Mouse (Mus musculus) activated CD4-positive, CD25-positive, alpha-beta regulatory T cell, adult 9 weeks (primary cell): ENCODE results near the gene Stk11. TPM values are rescaled to one million over a fixed set of nuclear protein-coding genes. Genes with fewer than 3 reads are reported as not detected.

Experiments used
- polyA plus RNA-seq: library from polyadenylated mRNA; unstranded; fragments of 100-300 nt; shearing (Covaris generic); gene quantifications from one replicate; pipeline ENCODE4 v1.2.1, GENCODE M21; 2017

The Stk11 gene
- 13.7 TPM for polyA plus RNA-seq

DNA sequence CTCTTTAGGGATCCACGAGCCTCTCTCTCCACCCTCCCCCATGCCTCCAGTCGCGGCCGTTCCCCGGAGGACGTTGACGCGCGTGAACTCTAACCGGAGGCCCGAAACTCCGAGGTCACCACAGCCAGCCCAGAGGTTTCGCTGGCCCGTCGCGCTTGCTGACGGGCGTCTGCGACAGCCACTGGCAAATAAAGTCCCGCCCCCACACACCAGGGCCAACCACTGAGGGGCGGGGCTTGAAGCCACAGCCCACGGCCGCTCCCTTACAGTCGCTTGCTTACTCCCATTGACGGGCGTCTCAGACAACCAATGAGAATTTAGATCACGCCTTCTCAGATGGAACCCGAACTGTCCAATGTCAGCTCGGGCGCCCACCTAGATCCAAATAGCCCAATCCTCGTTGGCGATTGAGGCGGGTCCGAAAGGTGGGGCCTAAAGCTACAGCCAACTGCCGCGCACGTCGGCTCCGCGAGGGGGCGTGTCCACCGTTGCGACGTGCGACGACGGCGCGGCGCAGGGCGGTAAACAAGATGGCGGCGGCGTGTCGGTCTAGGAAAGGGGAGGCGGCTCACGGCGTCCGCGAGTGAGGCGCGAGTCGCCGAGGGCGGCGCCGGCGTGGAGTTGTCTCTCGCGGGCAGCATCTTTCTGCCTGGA, at the start of gene Stk11:
TSS of gene Stk11 (plus strand) at position 514 of the 654 bp plus-strand sequence.

DNA sequence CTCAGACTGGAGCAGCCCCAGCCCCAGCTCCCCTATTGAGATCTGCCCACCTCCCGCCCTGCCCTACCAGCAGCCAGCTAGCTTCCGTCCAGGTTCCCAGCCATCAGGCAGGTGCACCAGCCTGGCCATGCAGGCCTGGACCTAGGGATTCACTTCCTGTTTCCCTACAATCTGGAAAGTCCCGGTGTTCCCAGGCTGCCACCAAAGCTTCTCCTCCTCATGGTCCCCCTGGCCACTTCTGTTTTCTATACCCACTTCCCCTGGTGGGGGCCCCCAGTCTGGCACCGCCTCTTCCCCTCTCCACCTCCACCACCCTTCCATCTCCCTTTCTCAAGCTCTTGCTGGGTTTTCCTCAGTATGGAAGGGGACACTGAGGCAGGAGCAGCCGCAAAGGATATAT, 10.1 kb upstream of the Stk11 start, which contains the start of gene Sbno2:
TSS of gene Sbno2 (minus strand) at position 112 of the 400 bp plus-strand sequence.

DNA sequence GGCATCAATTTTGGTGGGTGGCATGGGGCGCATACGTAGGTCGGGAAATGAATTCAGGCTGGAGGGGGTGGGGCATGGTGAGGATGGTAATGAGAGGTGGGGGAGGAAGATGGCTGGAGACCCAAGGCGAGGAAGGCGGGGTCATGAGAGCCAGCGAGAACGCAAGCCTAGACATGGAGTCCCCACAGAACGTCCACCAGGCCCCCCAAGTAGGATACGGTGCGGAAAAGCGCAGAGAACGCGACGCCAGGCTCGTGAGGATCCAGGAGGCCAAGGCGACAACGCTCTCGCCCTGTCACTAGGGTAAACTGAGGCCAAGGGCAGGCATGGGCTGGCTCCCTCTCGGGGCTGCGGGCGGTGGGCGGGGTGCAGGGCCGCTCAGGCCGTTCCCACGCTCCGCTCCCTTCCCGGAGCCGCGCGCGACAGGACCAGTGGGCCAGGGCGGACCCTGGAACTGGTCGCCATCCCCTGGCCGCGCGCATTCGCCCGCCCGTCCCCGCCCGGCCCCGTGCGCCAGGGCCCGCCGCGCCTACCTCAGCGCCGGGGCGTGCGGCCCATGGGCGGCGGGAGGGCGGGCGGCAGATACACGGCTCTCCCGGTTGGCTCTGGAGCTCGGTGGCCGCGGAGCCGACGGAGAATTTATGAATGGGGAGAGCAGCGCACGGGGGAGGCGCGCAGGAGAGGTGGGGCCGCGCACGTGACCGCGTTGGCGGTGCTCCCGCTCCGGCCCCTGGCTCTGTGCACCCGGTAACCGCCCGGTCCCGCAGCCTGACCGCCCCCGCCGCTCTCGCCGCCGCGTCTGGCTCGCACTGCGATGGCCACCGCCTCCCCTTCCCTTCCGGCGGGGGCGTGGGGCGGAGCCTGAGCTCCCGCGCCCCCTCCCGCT, 23.2 kb downstream of the Stk11 start, which contains the start of gene Atp5d:
TSS of gene Atp5d (plus strand) at position 80 of the 886 bp plus-strand sequence.

DNA sequence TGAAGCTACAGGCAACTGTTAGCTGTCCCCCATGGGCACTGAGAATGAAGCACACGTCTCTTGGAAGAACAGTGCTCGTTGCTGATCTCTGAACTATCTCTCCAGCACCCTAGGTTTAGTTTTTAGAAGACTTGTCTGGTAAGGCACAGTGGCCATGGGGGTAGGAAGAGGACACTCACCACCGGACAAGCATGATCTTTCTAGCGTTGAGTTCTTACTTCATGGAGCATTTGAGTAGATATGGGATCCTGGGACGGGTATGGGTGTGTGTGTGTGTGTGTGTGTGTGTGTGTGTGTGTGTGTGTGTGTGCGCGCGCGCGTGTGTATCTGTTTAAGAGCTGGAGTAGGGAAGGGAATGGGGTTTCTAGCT, 25.0 kb downstream of the Stk11 start, which contains the start of gene Cbarp:
TSS of gene Cbarp (minus strand) at position 170 of the 370 bp plus-strand sequence.

DNA sequence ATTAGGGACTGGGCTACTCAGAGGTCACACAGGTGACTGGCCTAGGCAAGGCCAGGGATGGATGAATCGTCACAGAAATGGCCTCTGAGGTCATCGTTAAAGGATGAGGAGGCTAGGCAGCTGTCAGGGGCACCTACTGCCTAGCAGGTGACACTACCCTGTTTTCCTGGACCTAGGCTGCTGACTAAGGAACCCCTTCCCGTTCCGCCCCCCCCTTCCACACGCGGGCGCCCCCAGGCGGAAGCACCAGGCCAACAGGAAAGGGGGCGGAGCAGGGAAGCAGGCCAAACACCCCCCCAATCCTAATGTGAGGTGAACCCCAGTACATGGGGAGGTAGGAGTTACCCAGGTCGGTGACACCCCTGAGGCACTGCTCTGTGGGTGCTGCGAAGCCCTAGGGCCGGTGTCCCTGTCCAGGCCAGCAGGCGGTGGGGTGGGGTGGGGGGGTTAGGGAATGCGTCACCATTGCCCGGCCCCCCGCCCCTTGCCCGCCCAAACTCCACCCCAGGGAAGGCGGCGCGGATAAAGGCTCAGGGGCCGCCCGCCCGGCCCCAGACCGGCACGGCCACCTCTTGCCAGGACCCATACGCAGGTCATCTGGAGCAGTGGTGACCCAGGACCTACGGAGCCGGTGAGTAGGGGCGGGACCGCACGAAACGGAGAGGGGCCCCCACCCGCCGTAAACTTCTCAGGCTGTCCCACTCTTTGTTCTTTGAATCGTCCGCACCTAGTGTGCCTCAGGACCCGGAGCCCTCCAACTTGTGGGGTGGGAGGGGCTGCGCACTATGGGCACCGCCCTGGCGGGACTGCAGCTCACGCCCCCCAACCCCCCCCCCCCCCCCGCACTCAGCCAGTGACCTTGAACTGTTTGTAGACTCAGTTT, 32.4 kb downstream of the Stk11 start, which contains the start of gene Midn:
TSS of gene Midn (plus strand) at position 554 of the 883 bp plus-strand sequence.

DNA sequence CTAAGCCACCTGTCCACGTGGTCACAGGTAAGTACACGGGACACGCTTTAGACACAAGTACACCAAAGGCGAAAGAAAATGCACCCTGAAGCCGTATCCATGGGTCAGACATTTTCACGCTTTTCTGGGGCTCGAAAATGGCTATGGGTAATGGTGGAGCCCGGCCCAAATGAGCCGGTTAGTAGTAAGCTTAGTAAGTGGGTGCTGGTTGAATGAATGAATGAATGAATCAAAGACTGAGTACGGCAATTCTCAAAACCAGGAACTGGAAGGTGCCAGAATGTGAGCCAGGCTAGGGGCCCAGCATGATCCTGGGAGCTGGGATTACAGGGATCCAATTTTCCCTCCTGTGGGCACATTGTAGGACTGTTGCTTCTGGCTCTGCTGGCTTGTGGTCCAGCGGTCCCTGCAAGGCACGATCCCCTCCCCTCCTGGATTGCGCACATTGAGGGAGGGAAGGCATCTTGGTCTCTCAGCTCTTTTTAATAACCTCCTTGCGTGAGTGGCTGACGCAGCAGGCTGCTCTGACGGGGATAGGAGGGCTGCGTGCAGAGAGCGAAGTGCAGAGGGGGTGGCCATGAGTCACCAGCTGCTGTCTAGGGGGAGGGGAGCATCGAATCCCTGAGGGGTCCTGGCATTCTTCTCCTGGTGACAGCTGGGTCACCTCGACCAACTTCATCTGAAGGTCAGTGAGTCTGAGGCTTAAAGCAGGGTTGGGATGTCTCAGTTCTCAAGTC, 50.0 kb downstream of the Stk11 start, which contains the start of gene Cirbp:
TSS of gene Cirbp (plus strand) at position 594 of the 737 bp plus-strand sequence.

DNA sequence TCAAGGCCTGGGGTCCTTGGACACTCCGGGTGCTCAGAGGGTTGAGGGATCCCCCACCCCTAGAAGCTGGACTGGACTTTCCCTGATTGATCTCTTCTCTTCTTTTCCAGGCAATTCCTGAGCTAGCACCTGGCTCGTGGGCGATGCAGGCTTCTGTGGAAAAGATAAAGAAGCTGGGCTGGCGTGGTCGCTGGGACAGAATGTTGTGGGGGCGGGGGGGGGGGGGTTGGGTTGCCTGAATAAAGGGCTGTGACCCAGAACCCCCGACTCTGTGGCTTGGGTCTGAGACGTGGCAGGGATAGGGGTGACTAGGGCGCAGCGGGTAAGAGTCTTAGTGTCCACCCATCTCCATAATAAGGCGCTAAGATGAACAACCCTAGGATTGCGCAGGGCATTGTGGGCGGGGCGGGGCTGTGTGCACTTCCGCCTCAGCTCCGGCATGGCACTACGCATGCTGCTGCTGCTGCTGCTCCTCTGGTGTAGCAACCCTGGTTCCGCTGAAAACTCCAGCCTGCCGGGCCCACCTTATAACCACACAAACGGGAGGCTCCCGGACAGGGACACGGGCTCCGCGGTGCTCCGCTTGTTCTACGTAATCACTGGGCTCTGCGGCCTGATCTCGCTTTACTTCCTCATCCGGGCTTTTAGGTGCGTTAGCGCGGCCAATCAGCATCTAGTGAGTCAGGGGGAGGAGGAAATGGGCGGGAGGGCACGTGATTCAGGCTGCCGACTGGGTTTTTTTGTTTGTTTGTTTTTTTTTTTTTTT, 57.1 kb downstream of the Stk11 start, which contains the start of gene 1600002K03Rik:
TSS of gene 1600002K03Rik (plus strand) at position 418 of the 766 bp plus-strand sequence.

DNA sequence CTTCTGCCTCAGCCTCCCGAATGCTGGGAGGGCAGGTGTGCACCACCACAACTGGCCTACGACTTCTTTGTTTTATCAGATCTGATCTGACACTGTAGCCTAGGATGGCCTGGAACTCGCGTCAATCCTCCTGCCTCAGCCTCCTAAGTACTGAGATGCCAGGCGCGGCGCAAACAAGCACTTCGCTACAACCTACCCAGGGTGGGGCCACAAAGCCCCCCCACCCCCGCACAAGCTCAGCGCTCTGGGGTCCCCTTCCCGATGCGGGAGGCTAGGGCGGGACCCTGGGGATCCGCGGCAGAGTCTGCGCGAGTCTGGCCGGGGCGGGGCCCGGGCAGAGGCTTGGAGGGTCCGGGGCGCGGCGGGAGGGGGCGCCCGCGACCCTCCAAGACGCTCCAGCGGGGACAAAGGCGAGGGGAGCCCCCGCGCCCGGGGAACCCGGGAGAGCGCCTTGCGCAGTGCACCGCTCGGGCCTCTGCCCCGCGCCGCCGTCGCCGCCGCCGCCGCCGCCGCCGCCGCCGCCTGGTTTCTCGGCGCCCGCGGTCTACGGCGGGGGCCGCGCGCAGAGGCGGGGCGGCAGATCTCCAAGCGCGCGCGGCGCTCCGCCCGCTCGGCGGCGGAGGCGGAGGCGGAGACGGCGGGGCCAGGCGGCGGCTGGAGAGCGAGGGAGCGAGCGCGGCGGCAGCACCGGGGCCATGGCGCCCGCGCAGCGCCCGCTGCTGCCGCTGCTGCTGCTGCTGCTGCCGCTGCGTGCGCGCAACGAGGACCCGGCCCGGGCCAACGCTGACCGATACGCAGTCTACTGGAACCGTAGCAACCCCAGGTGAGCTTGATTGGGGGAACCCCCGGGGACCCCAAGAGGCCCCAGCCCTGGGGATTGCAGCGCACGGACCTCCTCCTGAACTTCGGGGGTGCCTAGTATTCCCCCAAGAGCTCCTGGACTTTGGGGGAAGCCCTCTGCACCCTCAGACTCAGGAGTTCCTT, 63.8 kb downstream of the Stk11 start, which contains the start of gene Efna2:
TSS of gene Efna2 (plus strand) at position 415 of the 984 bp plus-strand sequence.

Other genes starting within 250 kb of the Stk11 start
- not detected for gene Prtn3, start 241.3 kb upstream of the Stk11 start, polyA plus RNA-seq
- 3.9 TPM for gene Plppr3, start 241.2 kb upstream of the Stk11 start, polyA plus RNA-seq
- not detected for gene Elane, start 229.6 kb upstream of the Stk11 start, polyA plus RNA-seq
- not detected for gene Cfd, start 224.9 kb upstream of the Stk11 start, polyA plus RNA-seq
- gene Med16, start 206.9 kb upstream of the Stk11 start, polyA plus RNA-seq = 20.7 TPM
- 15.2 TPM for gene Gm26602, start 204.9 kb upstream of the Stk11 start, polyA plus RNA-seq
- gene Kiss1r, start 198.8 kb upstream of the Stk11 start, polyA plus RNA-seq = 0.28 TPM
- gene R3hdm4, start 194.6 kb upstream of the Stk11 start, polyA plus RNA-seq = 208 TPM
- 12.7 TPM for gene Arid3a, start 188.8 kb upstream of the Stk11 start, polyA plus RNA-seq
- gene Wdr18, start 155.7 kb upstream of the Stk11 start, polyA plus RNA-seq = 78.4 TPM
- not detected for gene Grin3b, start 145.1 kb upstream of the Stk11 start, polyA plus RNA-seq
- 6.6 TPM for gene Tmem259, start 131.5 kb upstream of the Stk11 start, polyA plus RNA-seq
- 1,121 TPM for gene Cnn2, start 127.2 kb upstream of the Stk11 start, polyA plus RNA-seq
- 76.2 TPM for gene Abca7, start 119.3 kb upstream of the Stk11 start, polyA plus RNA-seq
- 886 TPM for gene Arhgap45, start 99.2 kb upstream of the Stk11 start, polyA plus RNA-seq
- 193 TPM for gene Polr2e, start 76.0 kb upstream of the Stk11 start, polyA plus RNA-seq
- 519 TPM for gene Gpx4, start 68.6 kb upstream of the Stk11 start, polyA plus RNA-seq
- gene Sbno2, start 10.2 kb upstream of the Stk11 start, polyA plus RNA-seq = 66.2 TPM
- gene Atp5d, start 22.8 kb downstream of the Stk11 start, polyA plus RNA-seq = 476 TPM
- 2.1 TPM for gene Cbarp, start 25.0 kb downstream of the Stk11 start, polyA plus RNA-seq
- gene Midn, start 32.5 kb downstream of the Stk11 start, polyA plus RNA-seq = 3.1 TPM
- 100 TPM for gene Cirbp, start 50.2 kb downstream of the Stk11 start, polyA plus RNA-seq
- gene 1600002K03Rik, start 57.1 kb downstream of the Stk11 start, polyA plus RNA-seq = 31.4 TPM
- 0.46 TPM for gene Efna2, start 63.7 kb downstream of the Stk11 start, polyA plus RNA-seq
- 112 TPM for gene Mum1, start 110.6 kb downstream of the Stk11 start, polyA plus RNA-seq
- gene Ndufs7, start 133.3 kb downstream of the Stk11 start, polyA plus RNA-seq = 282 TPM
- 1.6 TPM for gene Gamt, start 145.2 kb downstream of the Stk11 start, polyA plus RNA-seq
- 50.4 TPM for gene Dazap1, start 145.7 kb downstream of the Stk11 start, polyA plus RNA-seq
- 984 TPM for gene Rps15, start 176.7 kb downstream of the Stk11 start, polyA plus RNA-seq
- 0.18 TPM for gene Apc2, start 180.2 kb downstream of the Stk11 start, polyA plus RNA-seq
- 82.1 TPM for gene 2310011J03Rik, start 204.7 kb downstream of the Stk11 start, polyA plus RNA-seq
- gene Pcsk4, start 213.7 kb downstream of the Stk11 start, polyA plus RNA-seq = 15.5 TPM
- 0.31 TPM for gene Reep6, start 214.2 kb downstream of the Stk11 start, polyA plus RNA-seq
- not detected for gene Adamtsl5, start 232.6 kb downstream of the Stk11 start, polyA plus RNA-seq
- not detected for gene Plk5, start 240.7 kb downstream of the Stk11 start, polyA plus RNA-seq